Comparison of ENCODE assay signal across 24 mouse cellular contexts in genomic region chr10:71258516-71258915, GRCm38 (mm10).
"Had no signal": no experiment of that assay in that cellular context is flagged by ENCODE, and none has a peak within 500 bp of the region (broad histone marks: within the 10 kb centered on the region; RNA-seq: fewer than 3 reads in every experiment).

No protein-coding gene starts in this region.

- H3K4me1 ChIP-seq: limb, embryonic 10.5 days; liver, embryonic 12.5 days; liver, embryonic 15.5 days; lung, embryonic 15.5 days had no signal

- H3K4me2 ChIP-seq: limb, embryonic 13.5 days; liver, embryonic 12.5 days; liver, embryonic 15.5 days; lung, embryonic 15.5 days; midbrain, embryonic 13.5 days; neural tube, embryonic 13.5 days had no signal

- H3K9me3 ChIP-seq: limb, embryonic 10.5 days; limb, embryonic 13.5 days; liver, embryonic 12.5 days; liver, embryonic 15.5 days; lung, embryonic 15.5 days; megakaryocyte, embryonic 14.5 days; midbrain, embryonic 10.5 days; midbrain, embryonic 13.5 days; neural tube, embryonic 13.5 days had no signal

- H3K27ac ChIP-seq: layer of hippocampus, adult 2 months; limb, embryonic 10.5 days; limb, embryonic 13.5 days; liver, embryonic 12.5 days; liver, embryonic 15.5 days; lung, embryonic 15.5 days; midbrain, embryonic 10.5 days; midbrain, embryonic 13.5 days; neural tube, embryonic 13.5 days; stomach, postnatal 0 days had no signal

- H3K27me3 ChIP-seq: limb, embryonic 13.5 days; liver, embryonic 12.5 days; liver, embryonic 15.5 days; lung, embryonic 15.5 days; megakaryocyte, embryonic 14.5 days; midbrain, embryonic 13.5 days; neural tube, embryonic 13.5 days had no signal

- DNase-seq: kidney, adult 2 months; layer of hippocampus, adult 9-11 months; liver; lung, adult 18-20 months; lung, postnatal 10 days; lung, postnatal 36 days; right cerebral cortex, postnatal 14 days; right cerebral cortex, postnatal 4 days; thymus, adult 2 months; thymus, postnatal 14 days; thymus, postnatal 4 days had no signal

- H3K9ac ChIP-seq: limb, embryonic 13.5 days; liver, embryonic 12.5 days; liver, embryonic 15.5 days; lung, embryonic 15.5 days; midbrain, embryonic 13.5 days; neural tube, embryonic 13.5 days had no signal

- ATAC-seq: liver, embryonic 12.5 days; midbrain, embryonic 13.5 days; midbrain, embryonic 16.5 days had no signal

- H3K4me3 ChIP-seq: layer of hippocampus, adult 2 months; limb, embryonic 10.5 days; limb, embryonic 13.5 days; liver, embryonic 12.5 days; liver, embryonic 15.5 days; lung, embryonic 15.5 days; megakaryocyte, embryonic 14.5 days; midbrain, embryonic 10.5 days; midbrain, embryonic 13.5 days; myocyte; neural tube, embryonic 13.5 days had no signal
